Mouse (Mus musculus) heart, adult 8-10 months (tissue): ENCODE measurements at regions not wholly inside any gene's neighbourhood (a gene's known extent, or its start where the extent isn't known, plus 50 kb on each side); places are given as distances from the start of the nearest gene placed in this dataset.

ENCODE experiments used
- DNase-seq: peaks from one replicate; pipeline ENCODE4 v3.0.0; 2022; ENCODE audit warnings: low spot score

DNA sequence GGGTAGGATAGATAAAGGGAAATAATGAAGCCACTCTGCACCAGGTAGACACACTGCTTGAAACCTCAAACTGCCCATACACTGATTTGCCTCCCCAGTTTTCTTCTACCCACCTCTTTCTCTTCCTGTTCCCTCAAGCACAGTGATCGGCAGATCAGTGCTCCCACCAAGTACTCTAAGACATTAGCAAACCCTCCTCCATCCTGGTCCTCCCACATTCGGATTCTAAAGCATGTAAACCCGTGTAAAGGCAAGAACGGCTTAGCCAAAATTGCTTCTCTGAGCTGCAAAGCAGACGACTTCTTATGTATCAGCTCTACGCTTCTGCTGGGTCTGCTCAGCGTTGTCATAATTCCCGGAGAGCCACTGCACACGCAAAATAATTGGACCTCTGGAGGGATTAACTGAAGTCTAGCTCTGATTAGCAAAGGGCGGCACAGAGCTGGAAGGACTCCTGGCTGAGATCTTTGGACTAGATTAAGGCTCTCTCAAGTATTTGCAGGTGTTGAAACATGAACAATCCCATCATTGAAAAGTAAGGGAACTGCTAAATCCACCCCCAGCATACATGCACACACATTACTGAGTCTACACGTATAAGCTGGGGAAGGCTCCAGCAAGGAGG lies 67.2 kb downstream of the Mtx3 start:
- no peak for DNase-seq

GRCm38 (mm10) chr13:92912661-92913060 lies 68.1 kb downstream of the Mtx3 start:
- DNase-seq: no peak

DNA sequence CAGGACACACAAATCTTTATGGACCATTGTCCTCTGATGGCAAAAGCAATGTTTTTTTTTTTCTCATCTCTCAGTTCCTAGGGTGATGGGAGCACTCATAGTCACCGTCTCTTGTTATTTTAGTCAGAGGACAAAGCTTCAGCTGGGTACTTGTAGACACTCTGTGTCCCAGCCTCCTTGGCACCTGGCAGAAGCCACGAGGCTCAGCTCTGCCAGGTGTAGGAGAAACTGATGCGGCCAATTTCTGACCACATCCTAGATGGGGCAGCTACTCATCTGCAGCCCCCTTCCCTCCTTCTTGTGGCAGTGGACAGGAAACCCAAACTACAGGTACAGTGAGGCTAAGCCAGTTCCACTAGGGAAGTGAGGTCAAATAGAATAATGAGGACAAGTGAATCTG lies 70.1 kb downstream of the Mtx3 start:
- DNase-seq: no peak

- peak; percentile 63 for DNase-seq
Measured at GRCm38 (mm10) chr13:92915221-92915839, 70.8 kb downstream of the Mtx3 start.

DNA sequence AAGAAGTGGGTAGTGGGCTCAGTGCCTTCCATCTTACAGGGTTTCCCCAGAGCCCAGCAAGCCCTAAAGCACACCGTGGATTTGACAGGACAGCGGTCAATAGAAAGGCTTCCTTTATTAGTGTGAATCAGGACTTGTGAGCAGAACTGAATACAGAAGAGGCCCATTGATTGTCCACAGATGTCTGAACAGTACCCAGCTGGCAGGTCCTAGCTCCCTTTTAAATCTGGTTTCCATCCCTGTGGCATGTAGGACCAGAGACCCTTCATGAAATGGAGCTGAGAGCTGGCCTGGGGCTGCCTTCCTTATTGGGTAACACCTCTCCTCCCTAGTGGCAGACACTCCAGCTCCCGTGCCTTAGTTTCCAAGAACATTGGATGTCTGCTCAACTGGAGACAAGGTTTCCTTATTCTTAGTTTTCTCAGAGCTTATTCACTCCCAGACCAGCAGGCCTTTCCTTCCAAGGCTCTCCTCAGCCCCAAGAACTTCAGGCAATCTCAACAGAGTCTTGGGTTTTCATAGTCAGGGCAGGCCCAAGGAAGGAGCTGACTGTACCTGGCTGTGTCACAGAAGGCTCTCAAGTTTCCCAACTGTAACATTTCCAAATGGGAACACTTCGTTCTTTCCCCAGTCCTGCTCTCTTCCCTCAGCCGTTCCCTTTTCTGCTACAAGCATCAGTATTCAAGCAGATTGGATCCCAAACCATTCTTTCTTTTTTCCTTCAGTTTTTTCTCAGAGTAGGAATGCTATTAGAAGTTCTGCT lies 71.6 kb downstream of the Mtx3 start:
- no peak for DNase-seq

GRCm38 (mm10) chr13:92919882-92920281 lies 75.3 kb downstream of the Mtx3 start:
- DNase-seq: no peak

GRCm38 (mm10) chr13:92921936-92922335 lies 77.4 kb downstream of the Mtx3 start:
- DNase-seq: no peak

GRCm38 (mm10) chr13:92923496-92923895 lies 78.9 kb downstream of the Mtx3 start:
- DNase-seq: no peak

GRCm38 (mm10) chr13:92924021-92924420 lies 79.5 kb downstream of the Mtx3 start:
- DNase-seq: no peak

- DNase-seq: no peak
Measured at GRCm38 (mm10) chr13:92925196-92925595, 80.6 kb downstream of the Mtx3 start.

DNA sequence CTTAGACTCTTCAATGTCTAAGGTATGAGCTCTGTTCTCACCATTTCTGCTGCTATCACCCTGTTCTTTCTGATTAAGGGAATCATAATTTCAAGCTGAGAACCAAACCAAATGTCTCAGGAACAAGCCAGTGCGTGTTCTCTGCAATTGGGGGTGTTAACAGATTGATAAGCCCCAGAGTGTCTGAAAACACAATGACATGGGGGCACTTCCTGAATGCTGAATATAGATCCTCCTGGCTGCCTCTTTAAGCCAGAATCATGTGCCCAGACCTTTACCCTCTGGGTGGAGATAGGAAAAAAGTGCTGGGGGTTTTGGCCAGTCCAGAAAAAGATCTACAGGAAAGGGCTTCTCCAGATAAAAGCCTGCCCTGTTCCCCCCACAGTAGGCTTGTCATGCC lies 84.0 kb downstream of the Mtx3 start:
- no peak for DNase-seq

GRCm38 (mm10) chr13:92931696-92932095 lies 87.1 kb downstream of the Mtx3 start:
- DNase-seq: no peak

DNA sequence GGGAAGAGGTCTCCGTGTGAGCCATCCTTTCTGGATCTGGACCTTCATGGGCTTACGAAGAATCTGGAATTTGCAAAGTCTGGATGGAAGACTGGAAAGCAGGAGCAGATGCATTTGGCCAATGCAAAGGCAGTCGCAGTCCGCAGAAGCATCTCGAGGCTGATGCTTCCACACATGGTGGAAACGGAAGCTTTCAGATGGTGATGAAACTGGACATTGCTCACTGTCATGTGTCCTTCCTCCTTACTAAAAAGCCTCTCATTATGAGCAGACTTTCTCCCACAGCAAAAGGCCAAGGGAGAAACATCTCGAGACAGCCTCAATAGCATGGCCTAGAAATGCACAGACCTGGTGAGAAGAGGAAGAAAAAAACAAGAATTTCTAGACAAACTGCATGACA lies 94.5 kb downstream of the Mtx3 start:
- no peak for DNase-seq

- no peak for DNase-seq
Measured at GRCm38 (mm10) chr13:92940610-92941009, 96.0 kb downstream of the Mtx3 start.

DNA sequence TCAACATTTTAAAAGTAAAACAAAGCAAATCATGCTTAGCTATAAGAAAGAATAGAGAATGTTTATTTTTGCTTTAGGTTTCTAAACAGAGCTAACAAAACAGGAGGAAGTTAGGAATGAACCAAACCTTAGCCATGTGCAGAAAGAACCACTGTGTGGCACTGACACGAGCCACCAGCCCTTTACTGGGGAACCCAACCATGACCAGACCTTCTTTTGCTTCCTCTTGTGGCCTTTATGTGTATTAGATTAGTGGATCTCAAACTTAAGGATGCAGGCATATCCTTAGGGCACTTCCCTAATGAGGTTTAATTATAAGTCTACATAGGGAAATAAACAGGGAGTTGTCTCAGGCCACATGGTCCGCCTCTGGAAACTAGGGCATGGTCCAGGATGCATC lies 104.0 kb downstream of the Mtx3 start:
- no peak for DNase-seq

DNA sequence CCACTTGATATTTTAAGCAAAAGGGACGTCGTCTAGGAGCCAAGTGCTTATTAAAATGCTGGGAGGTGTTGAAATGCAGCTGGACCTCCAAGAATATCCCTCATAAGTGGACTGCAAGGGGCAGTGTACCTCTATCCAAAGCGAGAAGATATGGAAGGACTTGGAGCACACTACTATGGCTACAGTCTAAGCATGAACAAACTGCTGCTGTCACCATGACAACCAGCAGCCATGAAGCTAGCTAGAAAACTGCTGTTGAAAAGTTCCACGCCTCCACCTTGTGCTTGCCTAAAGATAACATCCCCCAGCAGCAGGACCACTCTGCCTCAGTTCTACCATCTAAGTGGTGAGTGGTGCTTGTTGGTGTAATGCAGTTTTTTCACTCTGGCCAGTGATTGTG lies 115.5 kb downstream of the Mtx3 start:
- no peak for DNase-seq

DNA sequence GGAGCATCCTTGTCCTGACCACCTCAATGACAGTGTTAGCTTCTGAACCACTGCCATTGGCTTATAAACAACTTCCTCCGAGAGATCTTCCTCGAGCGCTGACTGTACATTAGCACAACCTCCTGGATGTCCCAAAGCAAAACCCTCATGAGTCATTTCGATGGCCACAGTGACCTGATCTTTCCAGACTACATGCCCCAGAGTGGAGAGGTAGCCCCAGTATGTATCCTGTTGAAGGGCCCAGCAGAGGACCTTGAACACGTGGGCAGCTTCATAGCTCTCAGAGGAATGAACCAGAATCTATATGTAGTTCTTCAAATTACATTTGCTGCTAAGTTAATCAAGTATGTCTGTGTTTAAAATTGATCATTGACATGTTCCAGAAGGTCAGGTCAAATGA lies 118.1 kb downstream of the Mtx3 start:
- DNase-seq: no peak

DNA sequence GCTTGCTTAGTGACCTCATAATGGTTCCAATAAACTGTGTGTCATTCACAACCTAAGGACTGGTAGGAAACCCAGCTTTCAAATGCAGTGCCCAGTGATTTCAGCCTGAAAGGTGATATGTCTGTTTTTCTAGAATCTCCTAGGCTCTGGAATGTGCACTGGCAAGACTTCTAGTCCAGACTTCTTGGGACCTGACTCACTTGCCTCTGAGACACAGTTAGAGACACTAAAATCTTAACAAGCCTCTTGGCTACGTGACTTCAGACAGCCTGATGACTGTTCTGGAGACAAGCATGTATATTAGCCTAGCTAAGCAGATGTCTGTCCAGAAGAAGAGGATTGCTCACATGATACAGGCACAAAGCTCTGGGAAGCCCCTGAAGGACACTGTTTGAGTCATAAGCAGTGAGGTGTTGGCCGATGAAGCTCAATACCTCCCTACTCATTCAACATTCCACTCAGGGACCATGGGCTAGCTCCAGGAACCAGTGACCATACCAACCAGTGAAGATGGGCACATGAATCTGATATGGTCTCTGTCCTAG lies 118.9 kb downstream of the Mtx3 start:
- no peak for DNase-seq

DNA sequence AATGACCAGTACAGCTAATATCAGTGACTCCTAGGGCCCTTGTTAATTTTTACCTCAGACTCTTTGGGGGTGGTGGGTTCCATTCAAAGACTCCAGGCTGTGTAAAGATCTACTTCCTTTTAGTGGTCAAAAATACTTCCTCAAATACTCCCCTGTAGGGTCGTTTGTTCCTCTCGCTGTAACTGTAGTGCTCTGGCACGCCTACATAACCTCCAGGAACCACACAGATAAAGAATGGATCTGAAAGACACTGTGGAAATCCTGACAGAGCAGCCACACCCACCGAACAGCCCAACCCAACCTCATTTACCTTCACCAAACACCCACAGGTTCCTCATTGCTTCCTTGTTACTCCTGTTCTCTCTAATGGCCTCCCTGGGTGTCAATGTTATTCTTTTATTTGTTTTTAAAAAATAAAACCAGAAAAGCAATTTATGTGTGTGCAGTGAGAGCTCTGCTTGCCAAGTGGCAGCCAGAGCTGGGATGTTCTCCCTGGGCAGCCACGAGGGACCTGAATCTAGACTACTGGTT lies 119.7 kb downstream of the Mtx3 start:
- DNase-seq: no peak

GRCm38 (mm10) chr13:92967025-92967610 lies 122.6 kb downstream of the Mtx3 start:
- no peak for DNase-seq

GRCm38 (mm10) chr13:92969579-92969978 lies 125.0 kb downstream of the Mtx3 start:
- DNase-seq: no peak

- DNase-seq: no peak
Measured at GRCm38 (mm10) chr13:92972891-92973290, 128.3 kb downstream of the Mtx3 start.
